Mouse (Mus musculus) heart, embryonic 11.5 days (tissue): ENCODE data around the gene Acadl. TPM values are rescaled to one million over a fixed set of nuclear protein-coding genes. Genes with fewer than 3 reads are reported as not detected.

Source experiments
- ATAC-seq: fragments of 200-750 bp; cut with Nextera tagmentation; replicated peaks from 2 replicates; pipeline ENCODE4 v1.8.0; 2017; ENCODE audit warnings: moderate library complexity; ENCODE audit not compliant: insufficient number of reproducible peaks, low FRiP score, low TSS enrichment
- H3K27ac ChIP-seq: fragments of 300-500 bp; sonication (generic); 2 replicates; pipeline ENCODE4 v1.5.1; 2014; ENCODE audit warnings: mild to moderate bottlenecking, low read depth, low read length
- H3K27me3 ChIP-seq: fragments of 300-500 bp; sonication (generic); 2 replicates; pipeline ENCODE4 v1.6.1; 2014; ENCODE audit warnings: mild to moderate bottlenecking, low read length, mixed read lengths; ENCODE audit not compliant: control insufficient read depth, insufficient read depth
- H3K36me3 ChIP-seq: fragments of 300-500 bp; sonication (generic); 2 replicates; pipeline ENCODE4 v1.6.1; 2014; ENCODE audit warnings: mild to moderate bottlenecking, low read length, moderate library complexity, mixed read lengths; ENCODE audit not compliant: control insufficient read depth, insufficient read depth
- H3K4me1 ChIP-seq: fragments of 300-500 bp; sonication (generic); 2 replicates; pipeline ENCODE4 v1.6.1; 2014; ENCODE audit warnings: low read length; ENCODE audit not compliant: control insufficient read depth, insufficient read depth
- H3K4me2 ChIP-seq: fragments of 300-500 bp; sonication (generic); 2 replicates; pipeline ENCODE4 v1.6.1; 2014; ENCODE audit warnings: mild to moderate bottlenecking, moderate library complexity
- H3K4me3 ChIP-seq: fragments of 300-500 bp; sonication (generic); 2 replicates; pipeline ENCODE4 v1.5.1; 2014; ENCODE audit warnings: low read depth, low read length
- H3K9ac ChIP-seq: fragments of 300-500 bp; sonication (generic); 2 replicates; pipeline ENCODE4 v1.6.1; 2014; ENCODE audit warnings: mild to moderate bottlenecking, low read depth, low read length, moderate library complexity
- H3K9me3 ChIP-seq: fragments of 300-500 bp; sonication (generic); replicated peaks from 2 replicates; pipeline ENCODE4 v1.6.1; 2016; ENCODE audit warnings: low read length; ENCODE audit not compliant: control insufficient read depth
- WGBS: fragments of 180-500 bp; shearing (Covaris S2); extraction: QIAGEN DNeasy Blood & Tissue Kit; methylation state at CpG from one replicate; pipeline ENCODE4 v1.1.7; 2014; ENCODE audit not compliant: insufficient replicate concordance; 5-methylcytosine and 5-hydroxymethylcytosine counted together
- polyA plus RNA-seq: library from polyadenylated mRNA; unstranded; fragments of >200 nt; fragmentation: Nextera tagmentation; extraction: Ambion mirVana; gene quantifications from 2 replicates; pipeline ENCODE4 v1.2.1, GENCODE M21; 2014

Acadl gene
- polyA plus RNA-seq, 1 experiment from 2014 or later: 257 TPM

DNA sequence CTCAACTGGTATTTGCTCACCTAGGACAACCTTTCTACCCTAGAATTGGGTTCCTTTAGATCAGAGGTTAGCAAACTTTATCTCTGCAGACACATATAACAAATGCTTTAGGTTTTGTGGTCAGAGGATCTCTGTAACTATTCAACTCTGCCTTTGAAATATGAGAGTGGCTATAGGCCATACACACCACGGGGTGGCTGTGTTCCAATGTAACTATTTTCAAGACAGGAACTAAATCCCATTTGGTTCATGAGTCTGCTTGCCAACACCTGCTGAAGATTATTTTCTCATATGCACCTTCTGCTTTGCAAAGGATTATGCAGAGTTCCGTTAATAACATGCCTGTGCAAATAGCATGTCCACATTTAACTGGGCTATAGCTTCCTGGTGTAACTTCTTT, 80.8 kb downstream of the Acadl start:
- Histone ChIP-seq H3K4me2 (no peak overlapping the region), H3K9ac (no peak overlapping the region), H3K4me3 (no peak overlapping the region), H3K27ac (no peak overlapping the region), H3K4me1 (no peaks in the 10 kb centered on the region), H3K27me3 (no peaks in the 10 kb centered on the region), H3K36me3 (no peaks in the 10 kb centered on the region), H3K9me3 (no peaks in the 10 kb centered on the region)
- ATAC-seq: no peak
- 64% methylated on average over 2 of the region's 2 CpGs for WGBS

DNA sequence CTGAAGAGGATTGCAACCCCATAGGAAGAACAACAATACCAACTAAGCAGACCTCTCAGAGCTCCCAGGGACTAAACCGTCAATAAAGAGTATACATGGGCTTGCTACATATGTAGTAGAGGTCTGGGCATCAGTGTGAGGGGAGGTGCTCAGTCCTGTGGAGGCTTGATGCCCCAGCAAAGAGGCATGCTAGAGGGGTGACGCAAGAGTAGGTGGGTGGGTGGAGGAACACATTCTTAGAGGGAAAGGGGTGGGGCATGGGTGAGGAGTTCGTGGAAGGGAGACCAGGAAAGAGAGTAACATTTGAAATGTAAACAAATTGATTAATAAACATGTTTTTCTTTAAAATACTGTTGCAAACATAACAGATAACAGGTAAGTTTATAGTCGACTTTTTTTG, 82.0 kb downstream of the Acadl start:
- H3K36me3 ChIP-seq: no peaks in the 10 kb centered on the region
- H3K4me3 ChIP-seq: no peak overlapping the region
- no peak overlapping the region for H3K27ac ChIP-seq
- H3K4me2 ChIP-seq: no peak overlapping the region
- no peak overlapping the region for H3K9ac ChIP-seq
- WGBS: 75% methylated on average over 4 of the region's 4 CpGs
- H3K4me1 ChIP-seq: no peaks in the 10 kb centered on the region
- H3K9me3 ChIP-seq: no peaks in the 10 kb centered on the region
- H3K27me3 ChIP-seq: no peaks in the 10 kb centered on the region
- no peak for ATAC-seq

Other genes with a start within 250 kb of the Acadl start
- gene Rpe, start 162.4 kb downstream of the Acadl start, polyA plus RNA-seq: 29.8 and 31.8 TPM in 2 replicates
- gene Kansl1l, start 45.7 kb downstream of the Acadl start, polyA plus RNA-seq: 7.3 and 9.3 TPM in 2 replicates
- 829 and 847 TPM in 2 replicates for gene Myl1, start 82.1 kb upstream of the Acadl start, polyA plus RNA-seq
- gene Lancl1, start 175.6 kb upstream of the Acadl start, polyA plus RNA-seq: 60.4 and 63.3 TPM in 2 replicates